Mouse (Mus musculus) stomach, embryonic 14.5 days (tissue): ENCODE measurements at regions not wholly inside any gene's neighbourhood (a gene's known extent, or its start where the extent isn't known, plus 50 kb on each side); places are given as distances from the start of the nearest gene placed in this dataset.

Experiments
- ATAC-seq: fragments of 200-750 bp; cut with Nextera tagmentation; 2 replicates; pipeline ENCODE4 v1.8.0; 2017; ENCODE audit warnings: low read depth, moderate TSS enrichment; ENCODE audit not compliant: insufficient number of reproducible peaks, insufficient read depth, low FRiP score
- H3K27ac ChIP-seq: fragments of 300-500 bp; sonication (generic); 2 replicates; pipeline ENCODE4 v1.5.1; 2014; ENCODE audit warnings: mild to moderate bottlenecking, low read length, moderate library complexity, mixed read lengths
- H3K27me3 ChIP-seq: fragments of 300-500 bp; sonication (generic); 2 replicates; pipeline ENCODE4 v1.6.1; 2014; ENCODE audit warnings: low read length, control low read depth, mixed read lengths; ENCODE audit not compliant: control insufficient read depth, insufficient read depth
- H3K36me3 ChIP-seq: fragments of 300-500 bp; sonication (generic); 2 replicates; pipeline ENCODE4 v1.6.1; 2014; ENCODE audit warnings: mild to moderate bottlenecking, control low read depth, low read length, moderate library complexity, mixed read lengths; ENCODE audit not compliant: control insufficient read depth, insufficient read depth
- H3K4me1 ChIP-seq: fragments of 300-500 bp; sonication (generic); 2 replicates; pipeline ENCODE4 v1.6.1; 2014; ENCODE audit warnings: low read length, control low read depth, mixed read lengths; ENCODE audit not compliant: control insufficient read depth, insufficient read depth
- H3K4me2 ChIP-seq: fragments of 300-500 bp; sonication (generic); replicated peaks from 2 replicates; pipeline ENCODE4 v1.6.1; 2014; ENCODE audit warnings: low read depth, low read length, control low read depth
- H3K4me3 ChIP-seq: fragments of 300-500 bp; sonication (generic); 2 replicates; pipeline ENCODE4 v1.5.1; 2014; ENCODE audit warnings: low read depth, low read length, control low read depth
- H3K9ac ChIP-seq: fragments of 300-500 bp; sonication (generic); replicated peaks from 2 replicates; pipeline ENCODE4 v1.6.1; 2014; ENCODE audit warnings: low read depth, mild to moderate bottlenecking, control low read depth, low read length, moderate library complexity, mixed read lengths
- H3K9me3 ChIP-seq: fragments of 300-500 bp; sonication (generic); 2 replicates; pipeline ENCODE4 v1.6.1; 2016; ENCODE audit warnings: low read depth, low read length, control low read depth; ENCODE audit not compliant: control insufficient read depth
- WGBS: fragments of 180-500 bp; shearing (Covaris S2); extraction: QIAGEN DNeasy Blood & Tissue Kit; methylation state at CpG from one replicate; pipeline ENCODE4 v1.1.7; 2014; 5-methylcytosine and 5-hydroxymethylcytosine counted together

GRCm38 (mm10) chr13:94685191-94685590 lies 103.5 kb upstream of the Tbca start:
- H3K9ac ChIP-seq: no peak overlapping the region
- H3K9me3 ChIP-seq: no peaks in the 10 kb centered on the region
- H3K4me2 ChIP-seq: no peak overlapping the region
- no peaks in the 10 kb centered on the region for H3K4me1 ChIP-seq
- H3K4me3 ChIP-seq: no peak overlapping the region
- WGBS: 64% methylated on average over 7 of the region's 7 CpGs
- H3K27ac ChIP-seq: no peak overlapping the region
- no peaks in the 10 kb centered on the region for H3K27me3 ChIP-seq
- ATAC-seq: no peak
- H3K36me3 ChIP-seq: no peaks in the 10 kb centered on the region

- Histone ChIP-seq H3K27ac (no peak overlapping the region), H3K4me2 (no peak overlapping the region), H3K27me3 (no peaks in the 10 kb centered on the region), H3K4me1 (no peaks in the 10 kb centered on the region), H3K4me3 (no peak overlapping the region), H3K9ac (no peak overlapping the region), H3K36me3 (no peaks in the 10 kb centered on the region), H3K9me3 (no peaks in the 10 kb centered on the region)
- 70% methylated on average over 5 of the region's 5 CpGs for WGBS
- ATAC-seq: no peak
Measured at GRCm38 (mm10) chr13:94687295-94687694, 101.4 kb upstream of the Tbca start.

- Histone ChIP-seq H3K9me3 (no peaks in the 10 kb centered on the region), H3K4me1 (peaks cover 13% of the 10 kb centered on the region; the same call in 1 of the 2 replicates), H3K9ac (no peak overlapping the region), H3K27me3 (peaks cover 66% of the 10 kb centered on the region), H3K4me3 (no peak overlapping the region), H3K36me3 (no peaks in the 10 kb centered on the region), H3K27ac (no peak overlapping the region), H3K4me2 (no peak overlapping the region)
- WGBS: 3% methylated on average over 7 of the region's 7 CpGs
- no peak for ATAC-seq
Measured at GRCm38 (mm10) chr13:94706641-94707053, 82.1 kb upstream of the Tbca start.

GRCm38 (mm10) chr13:94707371-94708280 lies 81.1 kb upstream of the Tbca start:
- Histone ChIP-seq H3K4me1 (peaks cover 9% of the 10 kb centered on the region; the same call in 1 of the 2 replicates), H3K36me3 (no peaks in the 10 kb centered on the region), H3K9ac (no peak overlapping the region), H3K4me3 (no peak overlapping the region), H3K9me3 (no peaks in the 10 kb centered on the region), H3K4me2 (no peak overlapping the region), H3K27me3 (peaks cover 65% of the 10 kb centered on the region), H3K27ac (no peak overlapping the region)
- 3% methylated on average over 32 of the region's 32 CpGs for WGBS
- ATAC-seq: no peak

- Histone ChIP-seq H3K27ac (no peak overlapping the region), H3K4me1 (peaks cover 9% of the 10 kb centered on the region; the same call in 1 of the 2 replicates), H3K9ac (no peak overlapping the region), H3K27me3 (peaks cover 55% of the 10 kb centered on the region), H3K36me3 (no peaks in the 10 kb centered on the region), H3K9me3 (no peaks in the 10 kb centered on the region), H3K4me3 (no peak overlapping the region), H3K4me2 (no peak overlapping the region)
- ATAC-seq: no peak
- WGBS: 25% methylated on average over 5 of the region's 5 CpGs
Measured at GRCm38 (mm10) chr13:94708786-94709185, 79.9 kb upstream of the Tbca start.

- H3K4me3 ChIP-seq: peak overlapping the region; percentile 19
- ATAC-seq: no peak
- 2% methylated on average over 50 of the region's 50 CpGs for WGBS
- no peaks in the 10 kb centered on the region for H3K9me3 ChIP-seq
- peaks cover 49% of the 10 kb centered on the region for H3K27me3 ChIP-seq
- no peak overlapping the region for H3K27ac ChIP-seq
- H3K9ac ChIP-seq: no peak overlapping the region
- no peaks in the 10 kb centered on the region for H3K36me3 ChIP-seq
- H3K4me1 ChIP-seq: peaks cover 9% of the 10 kb centered on the region; the same call in 1 of the 2 replicates
- peak overlapping the region; percentile 39 for H3K4me2 ChIP-seq
Measured at GRCm38 (mm10) chr13:94709691-94710573, 78.8 kb upstream of the Tbca start.

- WGBS: 2% methylated on average over 26 of the region's 26 CpGs
- Histone ChIP-seq H3K4me2 (peak overlapping the region; percentile 39), H3K4me1 (peaks cover 9% of the 10 kb centered on the region; the same call in 1 of the 2 replicates), H3K9ac (no peak overlapping the region), H3K4me3 (peak overlapping the region; percentile 19), H3K27me3 (peaks cover 42% of the 10 kb centered on the region), H3K9me3 (no peaks in the 10 kb centered on the region), H3K36me3 (no peaks in the 10 kb centered on the region), H3K27ac (no peak overlapping the region)
- ATAC-seq: no peak
Measured at GRCm38 (mm10) chr13:94710574-94711172, 78.0 kb upstream of the Tbca start.

- ATAC-seq: no peak
- 46% methylated on average over 3 of the region's 3 CpGs for WGBS
- Histone ChIP-seq H3K27ac (no peak overlapping the region), H3K36me3 (no peaks in the 10 kb centered on the region), H3K9ac (no peak overlapping the region), H3K27me3 (peaks cover 31% of the 10 kb centered on the region), H3K4me2 (no peak overlapping the region), H3K4me1 (peaks cover 9% of the 10 kb centered on the region; the same call in 1 of the 2 replicates), H3K9me3 (no peaks in the 10 kb centered on the region), H3K4me3 (no peak overlapping the region)
Measured at GRCm38 (mm10) chr13:94713451-94713850, 75.3 kb upstream of the Tbca start.
